In genomic region chr15:100375066-100375465, GRCm38 (mm10) we compare ENCODE assay signal across 9 mouse cellular contexts. TPM values are rescaled to one million over a fixed set of nuclear protein-coding genes. Genes with fewer than 3 reads are reported as not detected.
DNase-seq lines count a peak whose midpoint lies in the region; ATAC-seq and TF ChIP-seq lines count a peak whose summit lies in the region.
"Had no signal": no experiment of that assay in that cellular context is flagged by ENCODE, and none has a peak within 500 bp of the region (broad histone marks: within the 10 kb centered on the region; RNA-seq: fewer than 3 reads in every experiment).

No protein-coding gene starts in this region.

- intact Hi-C loops in left cerebral cortex, postnatal 36 days (cut with DNase I), result loop anchor here (5.0 kb wide), 1 partner anchor 113 kb away; no protein-coding TSS in a partner anchor

- H3K9me3 ChIP-seq in neural tube, embryonic 15.5 days (replicated peaks), result no peaks in the 10 kb centered on the region
- no peaks in the 10 kb centered on the region for H3K9me3 ChIP-seq in hindbrain, postnatal 0 days (ENCODE audit: low read length)

- 26% methylated on average over 5 of the region's 5 CpGs for WGBS in neural tube, embryonic 15.5 days
- WGBS in hindbrain, postnatal 0 days, result 40% methylated on average over 5 of the region's 5 CpGs

- H3K4me3 ChIP-seq in neural tube, embryonic 15.5 days (replicated peaks), result no peak overlapping the region
- H3K4me3 ChIP-seq in hindbrain, postnatal 0 days (ENCODE audit: low read length), result no peak overlapping the region

- no peak overlapping the region for H3K27ac ChIP-seq in neural tube, embryonic 15.5 days (replicated peaks)
- no peak overlapping the region for H3K27ac ChIP-seq in hindbrain, postnatal 0 days

- TF ChIP-seq CTCF in hindbrain, postnatal 0 days (IDR thresholded peaks at IDR 0.05; ENCODE audit: low read depth), result peak; percentile 78

- DNase-seq in neural tube, embryonic 10.5 days (ENCODE audit: extremely low spot score, low spot score), result peak; percentile 49
- DNase-seq in adrenal gland, adult 18-20 months (ENCODE audit: low spot score in 2 of 2), result peak; percentile 44 to 52
- peak; percentile 89 for DNase-seq in hindbrain, postnatal 0 days (ENCODE audit: low spot score)
- peak; percentile 49 to 57 for DNase-seq in left cerebral cortex, postnatal 36 days (ENCODE audit: low spot score in 2 of 2)
- peak; percentile 83 to 86 for DNase-seq in right cerebral cortex, adult 2 months (ENCODE audit: low spot score in 2 of 2)

- no peak overlapping the region for H3K4me2 ChIP-seq in neural tube, embryonic 15.5 days
- H3K4me2 ChIP-seq in hindbrain, postnatal 0 days (ENCODE audit: low read depth, low read length), result no peak overlapping the region

- H3K36me3 ChIP-seq in neural tube, embryonic 15.5 days, result no peaks in the 10 kb centered on the region
- no peaks in the 10 kb centered on the region for H3K36me3 ChIP-seq in hindbrain, postnatal 0 days (ENCODE audit: insufficient read depth, low read length)

- H3K27me3 ChIP-seq in neural tube, embryonic 15.5 days (replicated peaks), result no peaks in the 10 kb centered on the region
- H3K27me3 ChIP-seq in hindbrain, postnatal 0 days (ENCODE audit: insufficient read depth, low read length), result no peaks in the 10 kb centered on the region

- H3K4me1 ChIP-seq in neural tube, embryonic 15.5 days, result no peaks in the 10 kb centered on the region
- no peaks in the 10 kb centered on the region for H3K4me1 ChIP-seq in hindbrain, postnatal 0 days (ENCODE audit: insufficient read depth, low read length)

- ATAC-seq in neural tube, embryonic 15.5 days (ENCODE audit: low FRiP score), result no peak
- peak; percentile 43; the same call in 1 of the 2 replicates for ATAC-seq in common myeloid progenitor, adult 5-6 weeks (replicated peaks; ENCODE audit: low read depth, poor library complexity, severe bottlenecking)
- ATAC-seq in hindbrain, postnatal 0 days, result 0 out of 2 replicates have a peak, but pooled peaks have one; percentile 35
- ATAC-seq in activated CD4-positive, CD25-positive, alpha-beta regulatory T cell, adult 4 months, result no peak

- no peak overlapping the region for H3K9ac ChIP-seq in neural tube, embryonic 15.5 days (replicated peaks)
- H3K9ac ChIP-seq in hindbrain, postnatal 0 days (replicated peaks; ENCODE audit: low read length), result no peak overlapping the region

RNA-seq across cellular contexts. Expression of gene Higd1c, which starts 10.7 kb away (rescaled TPM):
- 1.8 TPM in 1 of 2 replicates, not detected in the other for polyA plus RNA-seq in neural tube, embryonic 15.5 days (2015; fragmentation: Nextera tagmentation; extraction: Ambion mirVana)
- total RNA-seq in adrenal gland, adult 18-20 months (2021), result not detected
- not detected in 2 replicates for total RNA-seq in common myeloid progenitor, adult 5-6 weeks (2017)
- total RNA-seq in hindbrain, postnatal 0 days (2014; rRNA removed), result not detected in 2 replicates
- not detected in 2 replicates for polyA plus RNA-seq in hindbrain, postnatal 0 days (2015; fragmentation: Nextera tagmentation; extraction: Ambion mirVana)
- not detected for total RNA-seq in left cerebral cortex, postnatal 36 days (2021)
- not detected for polyA plus RNA-seq in activated CD4-positive, CD25-positive, alpha-beta regulatory T cell, adult 4 months (2017; shearing (Covaris generic))
- polyA plus RNA-seq: heart, embryonic 14.5 days had no signal

RNA-seq across cellular contexts. Expression of gene Mettl7a2, which starts 22.1 kb away (rescaled TPM):
- polyA plus RNA-seq in neural tube, embryonic 15.5 days (2015; fragmentation: Nextera tagmentation; extraction: Ambion mirVana), result not detected in 2 replicates
- 1 to 10 TPM; 3.2 to 3.4 TPM for total RNA-seq in adrenal gland, adult 18-20 months (2021)
- total RNA-seq in common myeloid progenitor, adult 5-6 weeks (2017), result not detected in 2 replicates
- total RNA-seq in hindbrain, postnatal 0 days (2014; rRNA removed), result not detected in 2 replicates
- not detected in 2 replicates for polyA plus RNA-seq in hindbrain, postnatal 0 days (2015; fragmentation: Nextera tagmentation; extraction: Ambion mirVana)
- under 1 TPM; 0.45 to 0.64 TPM for total RNA-seq in left cerebral cortex, postnatal 36 days (2021)
- not detected for polyA plus RNA-seq in activated CD4-positive, CD25-positive, alpha-beta regulatory T cell, adult 4 months (2017; shearing (Covaris generic))
- polyA plus RNA-seq: heart, embryonic 14.5 days had no signal

RNA-seq across cellular contexts. Expression of gene Methig1, which starts 22.1 kb away (rescaled TPM):
- 1.1 and 1.7 TPM in 2 replicates for polyA plus RNA-seq in neural tube, embryonic 15.5 days (2015; fragmentation: Nextera tagmentation; extraction: Ambion mirVana)
- total RNA-seq in adrenal gland, adult 18-20 months (2021), result under 1 TPM in 1 of 2 experiments, not detected in 1; 0.20 TPM
- not detected in 2 replicates for total RNA-seq in common myeloid progenitor, adult 5-6 weeks (2017)
- 0.31 and 1.3 TPM in 2 replicates for total RNA-seq in hindbrain, postnatal 0 days (2014; rRNA removed)
- not detected in 2 replicates for polyA plus RNA-seq in hindbrain, postnatal 0 days (2015; fragmentation: Nextera tagmentation; extraction: Ambion mirVana)
- not detected for total RNA-seq in left cerebral cortex, postnatal 36 days (2021)
- polyA plus RNA-seq in activated CD4-positive, CD25-positive, alpha-beta regulatory T cell, adult 4 months (2017; shearing (Covaris generic)), result not detected
- polyA plus RNA-seq: heart, embryonic 14.5 days had no signal

RNA-seq across cellular contexts. Expression of gene Mettl7a3, which starts 40.3 kb away (rescaled TPM):
- 0.32 and 0.64 TPM in 2 replicates for polyA plus RNA-seq in neural tube, embryonic 15.5 days (2015; fragmentation: Nextera tagmentation; extraction: Ambion mirVana)
- total RNA-seq in adrenal gland, adult 18-20 months (2021), result under 1 TPM; 0.27 to 0.42 TPM
- total RNA-seq in common myeloid progenitor, adult 5-6 weeks (2017), result not detected in 2 replicates
- 0.36 and 1.2 TPM in 2 replicates for total RNA-seq in hindbrain, postnatal 0 days (2014; rRNA removed)
- 0.10 and 0.25 TPM in 2 replicates for polyA plus RNA-seq in hindbrain, postnatal 0 days (2015; fragmentation: Nextera tagmentation; extraction: Ambion mirVana)
- total RNA-seq in left cerebral cortex, postnatal 36 days (2021), result under 1 TPM in 1 of 2 experiments, not detected in 1; 0.27 TPM
- polyA plus RNA-seq in activated CD4-positive, CD25-positive, alpha-beta regulatory T cell, adult 4 months (2017; shearing (Covaris generic)), result not detected
- polyA plus RNA-seq: heart, embryonic 14.5 days had no signal

RNA-seq across cellular contexts. Expression of gene Gm5475, which starts 46.9 kb away (rescaled TPM):
- 0.08 and 0.23 TPM in 2 replicates for polyA plus RNA-seq in neural tube, embryonic 15.5 days (2015; fragmentation: Nextera tagmentation; extraction: Ambion mirVana)
- total RNA-seq in adrenal gland, adult 18-20 months (2021), result not detected
- not detected in 2 replicates for total RNA-seq in common myeloid progenitor, adult 5-6 weeks (2017)
- not detected in 2 replicates for total RNA-seq in hindbrain, postnatal 0 days (2014; rRNA removed)
- 0.10 and 0.19 TPM in 2 replicates for polyA plus RNA-seq in hindbrain, postnatal 0 days (2015; fragmentation: Nextera tagmentation; extraction: Ambion mirVana)
- total RNA-seq in left cerebral cortex, postnatal 36 days (2021), result not detected
- polyA plus RNA-seq in activated CD4-positive, CD25-positive, alpha-beta regulatory T cell, adult 4 months (2017; shearing (Covaris generic)), result under 1 TPM in 1 of 2 experiments, not detected in 1; 0.33 TPM
- polyA plus RNA-seq: heart, embryonic 14.5 days had no signal

Comparison
In these comparisons a context has a peak if more than half of its experiments do, and no peak if none do; other contexts are left out.
1. ATAC-seq: peak in common myeloid progenitor, adult 5-6 weeks (single experiment) and hindbrain, postnatal 0 days (single experiment); none in neural tube, embryonic 15.5 days (single experiment) and activated CD4-positive, CD25-positive, alpha-beta regulatory T cell, adult 4 months (single experiment).
2. Peak in every context shown above with its lines, with median percentiles within 50 percentile points of each other: DNase-seq.